Comparison of ENCODE assay signal across 7 mouse cellular contexts in the genomic region with DNA sequence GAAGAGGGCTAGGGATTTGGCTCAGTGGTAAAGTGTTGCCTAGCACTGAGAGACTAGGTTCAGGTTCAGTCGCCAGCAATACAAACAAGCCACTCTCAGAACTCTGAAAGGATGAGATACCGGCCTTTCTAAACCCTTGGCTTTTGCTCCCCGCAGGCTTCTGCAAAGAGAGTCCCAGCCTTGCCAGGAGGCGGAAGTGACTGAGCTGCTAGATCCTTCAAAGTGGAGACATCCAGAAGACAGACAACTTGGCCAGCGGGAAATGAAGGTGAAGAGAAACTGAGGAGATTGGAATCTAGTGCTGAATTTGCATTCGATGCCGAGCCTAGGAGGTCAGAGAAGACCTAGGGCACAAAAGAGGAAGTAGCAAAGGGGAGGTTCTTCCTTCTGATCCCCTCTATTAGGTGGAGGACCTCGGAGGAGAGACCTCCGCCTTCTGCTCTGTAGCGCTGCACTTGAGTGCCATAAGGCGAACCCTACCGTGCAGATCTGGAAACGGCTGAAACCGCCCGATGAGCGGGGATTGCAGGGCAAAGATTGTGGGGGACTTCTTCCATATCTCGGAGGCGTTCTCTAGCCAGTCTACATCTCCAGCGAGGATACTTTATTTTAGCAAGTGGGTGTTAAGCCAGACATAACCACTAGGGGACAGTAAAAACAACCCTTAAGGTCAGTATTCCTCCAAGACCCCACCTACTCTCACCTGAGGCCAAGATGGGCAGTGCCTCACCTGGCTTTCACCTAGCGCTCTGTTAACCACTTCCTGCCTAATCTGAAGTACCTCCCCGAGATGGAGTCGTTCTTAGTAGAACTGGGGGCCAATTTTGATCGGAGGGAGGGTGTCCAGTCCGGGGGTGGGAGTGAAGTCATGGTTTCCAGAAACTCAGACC. TPM values are rescaled to one million over a fixed set of nuclear protein-coding genes. Genes with fewer than 3 reads are reported as not detected.
DNase-seq lines count a peak whose midpoint lies in the region; TF ChIP-seq lines count a peak whose summit lies in the region.

No protein-coding gene starts in this region.

- peaks cover 25% of the 10 kb centered on the region for H3K4me1 ChIP-seq in E14TG2a.4 (replicated peaks; ENCODE audit: low read depth, low read length)
- peaks cover 41% of the 10 kb centered on the region for H3K4me1 ChIP-seq in heart, embryonic 10.5 days

- TF ChIP-seq CTCF in E14TG2a.4 (conservative IDR thresholded peaks at IDR 0.05; ENCODE audit: low read length), result peak; percentile 96

- H3K27ac ChIP-seq in heart, embryonic 10.5 days, result peak overlapping the region; percentile 91

- DNase-seq in B cell, adult 2 months, result peak; percentile 76 to 82
- peak; percentile 71 to 80 for DNase-seq in cerebellum, postnatal 25 days
- DNase-seq in heart, embryonic 10.5 days (ENCODE audit: low spot score), result no peak
- peak; percentile 93 for DNase-seq in kidney, adult 9 months
- DNase-seq in lung, postnatal 25 days (ENCODE audit: low spot score), result peak; percentile 89
- DNase-seq in spleen, postnatal 10 days (ENCODE audit: low spot score in 2 of 2), result peak; percentile 14 to 54

- H3K9me3 ChIP-seq in E14TG2a.4 (ENCODE audit: low read length), result no peaks in the 10 kb centered on the region
- H3K9me3 ChIP-seq in heart, embryonic 10.5 days, result no peaks in the 10 kb centered on the region

- peaks cover 30% of the 10 kb centered on the region for H3K27me3 ChIP-seq in E14TG2a.4 (ENCODE audit: insufficient read depth, low read length)
- 0 out of 2 replicates have a peak, but pooled peaks cover 3% of the 10 kb centered on the region for H3K27me3 ChIP-seq in heart, embryonic 10.5 days (ENCODE audit: insufficient read depth, poor library complexity, severe bottlenecking)

- peak overlapping the region; percentile 87 for H3K4me3 ChIP-seq in E14TG2a.4 (replicated peaks; ENCODE audit: low read length)
- H3K4me3 ChIP-seq in heart, embryonic 10.5 days, result peak overlapping the region; percentile 76

- 3% methylated on average over 24 of the region's 24 CpGs for WGBS in heart, embryonic 10.5 days

- no peaks in the 10 kb centered on the region for H3K36me3 ChIP-seq in E14TG2a.4 (ENCODE audit: insufficient read depth, low read length)
- H3K36me3 ChIP-seq in heart, embryonic 10.5 days, result no peaks in the 10 kb centered on the region

RNA-seq across cellular contexts. Expression of gene Bcl9l, which starts 5.0 kb away (rescaled TPM):
- 7.6 and 9.6 TPM in 2 replicates for polyA plus RNA-seq in heart, embryonic 10.5 days (2016; fragmentation: Nextera tagmentation; extraction: Ambion mirVana)

RNA-seq across cellular contexts. Expression of gene Upk2, which starts 22.8 kb away (rescaled TPM):
- 0.26 TPM in 1 of 2 replicates, not detected in the other for polyA plus RNA-seq in heart, embryonic 10.5 days (2016; fragmentation: Nextera tagmentation; extraction: Ambion mirVana)

RNA-seq across cellular contexts. Expression of gene Foxr1, which starts 36.6 kb away (rescaled TPM):
- not detected in 2 replicates for polyA plus RNA-seq in heart, embryonic 10.5 days (2016; fragmentation: Nextera tagmentation; extraction: Ambion mirVana)

RNA-seq across cellular contexts. Expression of gene Ccdc84, which starts 59.2 kb away (rescaled TPM):
- polyA plus RNA-seq in heart, embryonic 10.5 days (2016; fragmentation: Nextera tagmentation; extraction: Ambion mirVana), result 21.9 and 28.0 TPM in 2 replicates
